Mouse (Mus musculus) liver, embryonic 16.5 days (tissue): ENCODE results near the gene Tubb5. TPM values are rescaled to one million over a fixed set of nuclear protein-coding genes. Genes with fewer than 3 reads are reported as not detected.

Source experiments
- ATAC-seq: fragments of 200-750 bp; cut with Nextera tagmentation; 2 replicates; pipeline ENCODE4 v1.8.0; 2017; ENCODE audit warnings: low read depth, mild to moderate bottlenecking, moderate number of reproducible peaks, moderate library complexity
- H3K27ac ChIP-seq: fragments of 300-500 bp; sonication (generic); 2 replicates; pipeline ENCODE4 v1.5.1; 2014; ENCODE audit warnings: mild to moderate bottlenecking, low read length
- H3K27me3 ChIP-seq: fragments of 300-500 bp; sonication (generic); 2 replicates; pipeline ENCODE4 v1.6.1; 2014; ENCODE audit warnings: low read depth, low read length, mixed read lengths; ENCODE audit not compliant: control insufficient read depth, insufficient read depth
- H3K36me3 ChIP-seq: fragments of 300-500 bp; sonication (generic); 2 replicates; pipeline ENCODE4 v1.6.1; 2014; ENCODE audit warnings: mild to moderate bottlenecking; ENCODE audit not compliant: control insufficient read depth, insufficient read depth
- H3K4me1 ChIP-seq: fragments of 300-500 bp; sonication (generic); 2 replicates; pipeline ENCODE4 v1.6.1; 2014; ENCODE audit warnings: low read depth, low read length, mixed read lengths; ENCODE audit not compliant: control insufficient read depth
- H3K4me2 ChIP-seq: fragments of 300-500 bp; sonication (generic); 2 replicates; pipeline ENCODE4 v1.6.1; 2014; ENCODE audit warnings: low read depth, low read length, mixed read lengths
- H3K4me3 ChIP-seq: fragments of 300-500 bp; sonication (generic); 2 replicates; pipeline ENCODE4 v1.5.1; 2014; ENCODE audit warnings: low read depth, mild to moderate bottlenecking, low read length
- H3K9ac ChIP-seq: fragments of 300-500 bp; sonication (generic); 2 replicates; pipeline ENCODE4 v1.6.1; 2014; ENCODE audit warnings: low read depth, low read length
- H3K9me3 ChIP-seq: fragments of 300-500 bp; sonication (generic); replicated peaks from 2 replicates; pipeline ENCODE4 v1.6.1; 2016; ENCODE audit warnings: low read length; ENCODE audit not compliant: control insufficient read depth
- WGBS: fragments of 180-500 bp; shearing (Covaris S2); extraction: QIAGEN DNeasy Blood & Tissue Kit; methylation state at CpG from one replicate; pipeline ENCODE4 v1.1.7; 2014; ENCODE audit not compliant: insufficient replicate concordance; 5-methylcytosine and 5-hydroxymethylcytosine counted together
- polyA plus RNA-seq: library from polyadenylated mRNA; unstranded; fragments of >200 nt; fragmentation: Nextera tagmentation; extraction: Ambion mirVana; gene quantifications from 2 replicates; pipeline ENCODE4 v1.2.1, GENCODE M21; 2015

The Tubb5 gene
- polyA plus RNA-seq, 1 experiment from 2014 or later, result 328 TPM

DNA sequence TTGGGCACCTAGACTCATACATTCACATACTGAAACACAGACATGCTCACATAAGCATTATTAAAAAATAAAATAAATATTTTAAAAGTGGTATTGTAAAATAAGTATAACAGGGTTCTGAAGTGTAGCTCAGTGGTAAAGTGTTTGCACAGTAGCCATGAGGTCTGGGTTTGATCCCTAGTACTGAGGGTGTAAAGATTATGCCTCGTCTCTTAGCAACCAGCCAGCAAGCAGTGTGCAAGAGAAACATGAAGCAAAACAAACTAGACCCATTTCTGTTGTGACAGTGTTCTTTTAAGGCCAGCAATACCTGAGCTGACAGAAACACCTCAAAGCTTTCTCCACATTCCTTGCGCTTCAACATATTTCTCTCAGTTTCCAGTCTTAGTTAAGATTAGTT is 37.2 kb downstream of the Tubb5 start:
- H3K9ac ChIP-seq, result no peak overlapping the region
- H3K4me3 ChIP-seq, result no peak overlapping the region
- H3K4me1 ChIP-seq, result peaks cover 5% of the 10 kb centered on the region
- H3K36me3 ChIP-seq, result no peaks in the 10 kb centered on the region
- 62% methylated on average over 2 of the region's 2 CpGs for WGBS
- peak; percentile 43; the same call in 1 of the 2 replicates for ATAC-seq
- H3K9me3 ChIP-seq, result no peaks in the 10 kb centered on the region; the same call in 1 of the 2 replicates
- no peaks in the 10 kb centered on the region for H3K27me3 ChIP-seq
- H3K27ac ChIP-seq, result no peak overlapping the region
- H3K4me2 ChIP-seq, result no peak overlapping the region

- WGBS, result 25% methylated on average over 5 of the region's 5 CpGs
- Histone ChIP-seq H3K9me3 (no peaks in the 10 kb centered on the region; the same call in 1 of the 2 replicates), H3K4me1 (peaks cover 9% of the 10 kb centered on the region), H3K4me2 (no peak overlapping the region), H3K4me3 (no peak overlapping the region), H3K27ac (no peak overlapping the region), H3K9ac (no peak overlapping the region; the same call in 1 of the 2 replicates), H3K27me3 (no peaks in the 10 kb centered on the region), H3K36me3 (no peaks in the 10 kb centered on the region)
- no peak for ATAC-seq
Observed at GRCm38 (mm10) chr17:35796835-35797234, 41.3 kb downstream of the Tubb5 start.

GRCm38 (mm10) chr17:35795656-35796055 is 42.5 kb downstream of the Tubb5 start:
- Histone ChIP-seq H3K9ac (no peak overlapping the region), H3K9me3 (no peaks in the 10 kb centered on the region; the same call in 1 of the 2 replicates), H3K4me3 (no peak overlapping the region), H3K27ac (no peak overlapping the region), H3K36me3 (no peaks in the 10 kb centered on the region), H3K4me1 (peaks cover 9% of the 10 kb centered on the region), H3K4me2 (no peak overlapping the region), H3K27me3 (no peaks in the 10 kb centered on the region)
- 76% methylated on average over 6 of the region's 6 CpGs for WGBS
- no peak for ATAC-seq

GRCm38 (mm10) chr17:35795099-35795498 is 43.0 kb downstream of the Tubb5 start:
- H3K27me3 ChIP-seq, result no peaks in the 10 kb centered on the region
- H3K36me3 ChIP-seq, result no peaks in the 10 kb centered on the region
- ATAC-seq, result peak; percentile 24; the same call in 1 of the 2 replicates
- no peaks in the 10 kb centered on the region; the same call in 1 of the 2 replicates for H3K9me3 ChIP-seq
- WGBS, result 17% methylated on average over 2 of the region's 2 CpGs
- H3K27ac ChIP-seq, result no peak overlapping the region
- no peak overlapping the region for H3K9ac ChIP-seq
- no peak overlapping the region for H3K4me2 ChIP-seq
- H3K4me3 ChIP-seq, result no peak overlapping the region
- peaks cover 9% of the 10 kb centered on the region for H3K4me1 ChIP-seq

DNA sequence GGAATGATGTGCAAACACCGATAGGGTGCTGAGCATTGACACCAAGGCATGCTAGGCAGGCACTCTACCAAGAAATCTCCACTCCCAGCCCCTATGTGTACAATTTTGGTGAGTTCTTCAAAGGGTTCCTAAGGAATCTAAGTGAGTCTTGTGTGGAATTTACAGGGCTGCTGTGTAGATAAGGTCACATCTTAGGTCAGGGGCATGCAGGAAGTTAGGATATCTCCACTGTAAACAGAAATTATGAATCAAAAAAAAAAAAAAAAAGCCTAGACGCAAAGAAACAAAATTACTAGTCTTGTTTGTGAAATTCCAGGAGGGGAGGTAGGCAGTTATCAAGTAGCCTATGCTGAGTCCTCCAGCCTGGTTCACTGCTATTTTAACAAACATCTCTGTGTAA is 45.3 kb downstream of the Tubb5 start:
- no peaks in the 10 kb centered on the region for H3K36me3 ChIP-seq
- no peak overlapping the region for H3K27ac ChIP-seq
- H3K4me3 ChIP-seq, result no peak overlapping the region
- H3K9ac ChIP-seq, result no peak overlapping the region
- WGBS, result 58% methylated on average over 2 of the region's 2 CpGs
- H3K27me3 ChIP-seq, result no peaks in the 10 kb centered on the region
- no peaks in the 10 kb centered on the region for H3K9me3 ChIP-seq
- H3K4me1 ChIP-seq, result peaks cover 9% of the 10 kb centered on the region
- no peak for ATAC-seq
- H3K4me2 ChIP-seq, result no peak overlapping the region

DNA sequence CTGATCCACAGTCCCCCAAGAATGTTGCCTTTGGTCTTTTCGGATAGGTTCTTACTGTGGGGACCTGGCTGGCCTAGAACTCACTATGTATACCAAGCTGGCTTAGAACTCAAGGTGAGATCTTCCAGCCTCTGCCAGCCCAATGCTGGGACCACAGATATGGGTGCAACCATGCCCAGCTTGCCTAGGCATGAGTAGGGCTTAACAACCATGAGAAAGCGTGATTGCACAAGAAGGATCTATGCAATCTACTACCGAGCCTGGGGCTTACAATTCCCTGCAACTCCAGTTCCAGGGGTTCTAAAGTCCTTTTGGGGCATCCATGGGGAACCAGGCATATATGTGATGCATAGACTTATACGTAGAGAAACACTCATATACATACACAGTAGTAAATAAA is 47.2 kb downstream of the Tubb5 start:
- no peak overlapping the region for H3K9ac ChIP-seq
- no peak for ATAC-seq
- H3K27ac ChIP-seq, result no peak overlapping the region
- WGBS, result 67% methylated on average over 4 of the region's 4 CpGs
- no peak overlapping the region for H3K4me3 ChIP-seq
- H3K27me3 ChIP-seq, result no peaks in the 10 kb centered on the region
- H3K4me1 ChIP-seq, result peaks cover 3% of the 10 kb centered on the region; the same call in 1 of the 2 replicates
- H3K4me2 ChIP-seq, result no peak overlapping the region
- no peaks in the 10 kb centered on the region for H3K36me3 ChIP-seq
- no peaks in the 10 kb centered on the region for H3K9me3 ChIP-seq

DNA sequence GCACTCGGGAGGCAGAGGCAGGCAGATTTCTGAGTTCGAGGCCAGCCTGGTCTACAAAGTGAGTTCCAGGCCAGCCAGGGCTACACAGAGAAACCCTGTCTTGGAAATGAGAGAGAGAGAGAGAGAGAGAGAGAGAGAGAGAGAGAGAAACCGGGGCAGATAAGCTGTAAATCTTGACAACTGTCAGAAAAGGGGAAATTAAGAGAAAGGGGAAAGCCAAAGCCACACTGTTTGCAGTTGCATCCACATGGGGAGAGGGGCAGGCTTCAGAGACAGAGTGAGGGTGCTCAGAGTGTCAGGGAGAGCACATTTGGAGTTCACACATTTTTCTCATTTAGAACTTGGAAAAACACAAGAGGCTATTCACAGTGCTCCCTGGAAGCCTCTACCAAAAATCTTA is 50.1 kb downstream of the Tubb5 start:
- 35% methylated on average over 3 of the region's 3 CpGs for WGBS

GRCm38 (mm10) chr17:35787493-35787892 is 50.6 kb downstream of the Tubb5 start:
- ATAC-seq, result no peak
- no peak overlapping the region for H3K9ac ChIP-seq

More for the DNA sequence above, 50.1 kb downstream of the Tubb5 start:
- no peaks in the 10 kb centered on the region for H3K36me3 ChIP-seq
- H3K9ac ChIP-seq, result no peak overlapping the region
- H3K27me3 ChIP-seq, result no peaks in the 10 kb centered on the region
- H3K4me1 ChIP-seq, result peaks cover 10% of the 10 kb centered on the region
- no peak overlapping the region for H3K4me3 ChIP-seq
- ATAC-seq, result no peak
- no peaks in the 10 kb centered on the region for H3K9me3 ChIP-seq
- no peak overlapping the region for H3K27ac ChIP-seq
- no peak overlapping the region for H3K4me2 ChIP-seq

GRCm38 (mm10) chr17:35785140-35785539 is 53.0 kb downstream of the Tubb5 start:
- no peaks in the 10 kb centered on the region for H3K36me3 ChIP-seq
- no peak overlapping the region for H3K27ac ChIP-seq
- 53% methylated on average over 4 of the region's 4 CpGs for WGBS
- H3K4me1 ChIP-seq, result peaks cover 13% of the 10 kb centered on the region
- no peaks in the 10 kb centered on the region for H3K9me3 ChIP-seq
- no peak for ATAC-seq
- no peaks in the 10 kb centered on the region for H3K27me3 ChIP-seq
- H3K9ac ChIP-seq, result no peak overlapping the region
- H3K4me2 ChIP-seq, result no peak overlapping the region
- H3K4me3 ChIP-seq, result no peak overlapping the region

More at GRCm38 (mm10) chr17:35787493-35787892, 50.6 kb downstream of the Tubb5 start:
- Histone ChIP-seq H3K4me2 (no peak overlapping the region), H3K27me3 (no peaks in the 10 kb centered on the region), H3K4me3 (no peak overlapping the region), H3K4me1 (peaks cover 10% of the 10 kb centered on the region), H3K36me3 (no peaks in the 10 kb centered on the region), H3K9me3 (no peaks in the 10 kb centered on the region), H3K27ac (no peak overlapping the region)
